ENCODE assay signal across 30 mouse cellular contexts in genomic region chr11:14798314-14798713, GRCm38 (mm10).
DNase-seq lines count a peak whose midpoint lies in the region; ATAC-seq and TF ChIP-seq lines count a peak whose summit lies in the region.
"Had no signal": no experiment of that assay in that cellular context is flagged by ENCODE, and none has a peak within 500 bp of the region (broad histone marks: within the 10 kb centered on the region; RNA-seq: fewer than 3 reads in every experiment).

No protein-coding gene starts in this region.

- ATAC-seq in hindbrain, embryonic 12.5 days (ENCODE audit: low FRiP score) = 0 out of 2 replicates have a peak, but pooled peaks have one; percentile 46
- no peak for ATAC-seq in hindbrain, postnatal 0 days
- 0 out of 2 replicates have a peak, but pooled peaks have one; percentile 37 for ATAC-seq in hindbrain, embryonic 14.5 days (ENCODE audit: low FRiP score)
- ATAC-seq in neural tube, embryonic 14.5 days (ENCODE audit: low read depth) = peak; percentile 56; the same call in 1 of the 2 replicates
- ATAC-seq in neural tube, embryonic 15.5 days (ENCODE audit: low FRiP score) = no peak
- peak; percentile 56; the same call in 1 of the 2 replicates for ATAC-seq in hindbrain, embryonic 16.5 days
- ATAC-seq: activated CD4-positive, CD25-positive, alpha-beta regulatory T cell, adult 4 months; CD4-positive, CD25-positive, alpha-beta regulatory T cell, adult 4 months; forebrain, embryonic 14.5 days; Patski had no signal

- no peaks in the 10 kb centered on the region for H3K36me3 ChIP-seq in hindbrain, embryonic 12.5 days
- H3K36me3 ChIP-seq in hindbrain, postnatal 0 days (ENCODE audit: insufficient read depth, low read length) = no peaks in the 10 kb centered on the region
- H3K36me3 ChIP-seq in hindbrain, embryonic 14.5 days (replicated peaks; ENCODE audit: control insufficient read depth, insufficient read depth) = no peaks in the 10 kb centered on the region
- no peaks in the 10 kb centered on the region for H3K36me3 ChIP-seq in hindbrain, embryonic 10.5 days
- no peaks in the 10 kb centered on the region for H3K36me3 ChIP-seq in neural tube, embryonic 14.5 days (ENCODE audit: control insufficient read depth, insufficient read depth, low read length)
- H3K36me3 ChIP-seq in neural tube, embryonic 15.5 days = no peaks in the 10 kb centered on the region
- no peaks in the 10 kb centered on the region for H3K36me3 ChIP-seq in hindbrain, embryonic 16.5 days (ENCODE audit: control insufficient read depth, insufficient read depth, low read length)
- H3K36me3 ChIP-seq: embryonic facial prominence, embryonic 13.5 days; embryonic facial prominence, embryonic 15.5 days; forebrain, embryonic 10.5 days; forebrain, embryonic 12.5 days; G1E had no signal

- H3K4me3 ChIP-seq in hindbrain, embryonic 12.5 days = no peak overlapping the region
- no peak overlapping the region for H3K4me3 ChIP-seq in hindbrain, postnatal 0 days (ENCODE audit: low read length)
- H3K4me3 ChIP-seq in hindbrain, embryonic 14.5 days (replicated peaks; ENCODE audit: low read length) = no peak overlapping the region
- H3K4me3 ChIP-seq in hindbrain, embryonic 10.5 days = no peak overlapping the region
- H3K4me3 ChIP-seq in neural tube, embryonic 14.5 days (ENCODE audit: low read depth, low read length) = no peak overlapping the region
- no peak overlapping the region for H3K4me3 ChIP-seq in neural tube, embryonic 15.5 days (replicated peaks)
- H3K4me3 ChIP-seq in hindbrain, embryonic 16.5 days (ENCODE audit: low read length) = no peak overlapping the region
- H3K4me3 ChIP-seq: embryonic facial prominence, embryonic 13.5 days; embryonic facial prominence, embryonic 15.5 days; erythroblast, embryonic 14.5 days; forebrain, embryonic 10.5 days; forebrain, embryonic 12.5 days had no signal

- no peak overlapping the region for H3K4me2 ChIP-seq in hindbrain, embryonic 12.5 days (replicated peaks)
- no peak overlapping the region for H3K4me2 ChIP-seq in hindbrain, postnatal 0 days (ENCODE audit: low read depth, low read length)
- H3K4me2 ChIP-seq in hindbrain, embryonic 14.5 days (replicated peaks) = no peak overlapping the region
- no peak overlapping the region for H3K4me2 ChIP-seq in neural tube, embryonic 14.5 days (ENCODE audit: low read depth, low read length)
- H3K4me2 ChIP-seq in neural tube, embryonic 15.5 days = no peak overlapping the region
- no peak overlapping the region for H3K4me2 ChIP-seq in hindbrain, embryonic 16.5 days (ENCODE audit: low read length)
- H3K4me2 ChIP-seq: embryonic facial prominence, embryonic 13.5 days; embryonic facial prominence, embryonic 15.5 days; forebrain, embryonic 12.5 days had no signal

- no peak for DNase-seq in hindbrain, postnatal 0 days (ENCODE audit: low spot score)
- DNase-seq in hindbrain, embryonic 14.5 days (ENCODE audit: low spot score) = no peak
- DNase-seq in hindbrain, embryonic 10.5 days (ENCODE audit: low spot score) = no peak
- DNase-seq in left cerebral cortex, postnatal 4 days = no peak
- DNase-seq: adrenal gland, adult 8-10 months; adrenal gland, postnatal 14 days; adrenal gland, postnatal 36 days; B cell, adult 2 months; cerebellum, adult 11 months; cerebellum, adult 18-20 months; cerebellum, adult 8-10 months; cerebellum, adult 9-11 months; cerebellum, postnatal 14 days; cerebellum, postnatal 36 days; embryo, embryonic 11 days had no signal

- TF ChIP-seq CTCF in hindbrain, postnatal 0 days (IDR thresholded peaks at IDR 0.05; ENCODE audit: low read depth) = no peak

- no peak overlapping the region for H3K27ac ChIP-seq in hindbrain, embryonic 12.5 days
- H3K27ac ChIP-seq in hindbrain, postnatal 0 days = no peak overlapping the region
- H3K27ac ChIP-seq in hindbrain, embryonic 14.5 days = no peak overlapping the region
- no peak overlapping the region for H3K27ac ChIP-seq in hindbrain, embryonic 10.5 days
- no peak overlapping the region for H3K27ac ChIP-seq in neural tube, embryonic 14.5 days (ENCODE audit: low read depth, low read length)
- H3K27ac ChIP-seq in neural tube, embryonic 15.5 days (replicated peaks) = no peak overlapping the region
- H3K27ac ChIP-seq in hindbrain, embryonic 16.5 days (ENCODE audit: low read depth, low read length) = no peak overlapping the region
- H3K27ac ChIP-seq: embryonic facial prominence, embryonic 13.5 days; embryonic facial prominence, embryonic 15.5 days; forebrain, embryonic 10.5 days; forebrain, embryonic 12.5 days had no signal

- H3K27me3 ChIP-seq in hindbrain, embryonic 12.5 days = no peaks in the 10 kb centered on the region
- H3K27me3 ChIP-seq in hindbrain, postnatal 0 days (ENCODE audit: insufficient read depth, low read length) = no peaks in the 10 kb centered on the region
- no peaks in the 10 kb centered on the region for H3K27me3 ChIP-seq in hindbrain, embryonic 14.5 days (ENCODE audit: control insufficient read depth, insufficient read depth, low read length)
- no peaks in the 10 kb centered on the region for H3K27me3 ChIP-seq in hindbrain, embryonic 10.5 days (ENCODE audit: insufficient read depth, poor library complexity, severe bottlenecking)
- no peaks in the 10 kb centered on the region for H3K27me3 ChIP-seq in neural tube, embryonic 14.5 days (ENCODE audit: control insufficient read depth, insufficient read depth, low read length)
- no peaks in the 10 kb centered on the region for H3K27me3 ChIP-seq in neural tube, embryonic 15.5 days (replicated peaks)
- no peaks in the 10 kb centered on the region for H3K27me3 ChIP-seq in hindbrain, embryonic 16.5 days (replicated peaks; ENCODE audit: control insufficient read depth, insufficient read depth, low read length)
- H3K27me3 ChIP-seq: CH12.LX; embryonic facial prominence, embryonic 13.5 days; embryonic facial prominence, embryonic 15.5 days; forebrain, embryonic 12.5 days; Patski had no signal

- intact Hi-C loops in left cerebral cortex, postnatal 4 days (cut with DNase I) = no loop called here

- no peaks in the 10 kb centered on the region for H3K4me1 ChIP-seq in hindbrain, embryonic 12.5 days
- H3K4me1 ChIP-seq in hindbrain, postnatal 0 days (ENCODE audit: insufficient read depth, low read length) = no peaks in the 10 kb centered on the region
- H3K4me1 ChIP-seq in hindbrain, embryonic 14.5 days (replicated peaks; ENCODE audit: control insufficient read depth, insufficient read depth, low read length) = no peaks in the 10 kb centered on the region
- no peaks in the 10 kb centered on the region for H3K4me1 ChIP-seq in hindbrain, embryonic 10.5 days (replicated peaks)
- H3K4me1 ChIP-seq in neural tube, embryonic 14.5 days (ENCODE audit: control insufficient read depth, insufficient read depth, low read length) = no peaks in the 10 kb centered on the region
- no peaks in the 10 kb centered on the region for H3K4me1 ChIP-seq in neural tube, embryonic 15.5 days
- no peaks in the 10 kb centered on the region for H3K4me1 ChIP-seq in hindbrain, embryonic 16.5 days (ENCODE audit: control insufficient read depth, insufficient read depth, low read depth, low read length)
- H3K4me1 ChIP-seq: embryonic facial prominence, embryonic 13.5 days; embryonic facial prominence, embryonic 15.5 days; forebrain, embryonic 10.5 days; forebrain, embryonic 12.5 days had no signal

- 55% methylated on average over 1 of the region's 1 CpGs for WGBS in hindbrain, embryonic 12.5 days
- 35% methylated on average over 1 of the region's 1 CpGs for WGBS in hindbrain, postnatal 0 days
- WGBS in hindbrain, embryonic 14.5 days = 34% methylated on average over 1 of the region's 1 CpGs
- WGBS in hindbrain, embryonic 10.5 days = 57% methylated on average over 1 of the region's 1 CpGs
- 59% methylated on average over 1 of the region's 1 CpGs for WGBS in neural tube, embryonic 14.5 days
- 28% methylated on average over 1 of the region's 1 CpGs for WGBS in neural tube, embryonic 15.5 days
- WGBS in hindbrain, embryonic 16.5 days = 56% methylated on average over 1 of the region's 1 CpGs

- no peak overlapping the region for H3K9ac ChIP-seq in hindbrain, embryonic 12.5 days
- H3K9ac ChIP-seq in hindbrain, postnatal 0 days (replicated peaks; ENCODE audit: low read length) = no peak overlapping the region
- no peak overlapping the region for H3K9ac ChIP-seq in hindbrain, embryonic 14.5 days
- no peak overlapping the region for H3K9ac ChIP-seq in neural tube, embryonic 14.5 days (replicated peaks; ENCODE audit: low read depth, low read length)
- H3K9ac ChIP-seq in neural tube, embryonic 15.5 days (replicated peaks) = no peak overlapping the region
- no peak overlapping the region for H3K9ac ChIP-seq in hindbrain, embryonic 16.5 days (ENCODE audit: low read depth, low read length)
- H3K9ac ChIP-seq: embryonic facial prominence, embryonic 13.5 days; embryonic facial prominence, embryonic 15.5 days; forebrain, embryonic 12.5 days had no signal

- H3K9me3 ChIP-seq in hindbrain, embryonic 12.5 days (replicated peaks) = no peaks in the 10 kb centered on the region
- no peaks in the 10 kb centered on the region for H3K9me3 ChIP-seq in hindbrain, postnatal 0 days (ENCODE audit: low read length)
- no peaks in the 10 kb centered on the region for H3K9me3 ChIP-seq in hindbrain, embryonic 14.5 days (ENCODE audit: control insufficient read depth, low read length)
- H3K9me3 ChIP-seq in hindbrain, embryonic 10.5 days = no peaks in the 10 kb centered on the region
- no peaks in the 10 kb centered on the region for H3K9me3 ChIP-seq in neural tube, embryonic 14.5 days (ENCODE audit: control insufficient read depth, low read length)
- no peaks in the 10 kb centered on the region for H3K9me3 ChIP-seq in neural tube, embryonic 15.5 days (replicated peaks)
- H3K9me3 ChIP-seq in hindbrain, embryonic 16.5 days (ENCODE audit: control insufficient read depth, low read length) = no peaks in the 10 kb centered on the region
- H3K9me3 ChIP-seq: embryonic facial prominence, embryonic 13.5 days; embryonic facial prominence, embryonic 15.5 days; forebrain, embryonic 10.5 days; forebrain, embryonic 12.5 days; G1E had no signal

Comparison
In these comparisons a context has a peak if more than half of its experiments do, and no peak if none do; other contexts are left out.
1. ATAC-seq: peak in hindbrain, embryonic 12.5 days (single experiment), hindbrain, embryonic 14.5 days (single experiment), neural tube, embryonic 14.5 days (single experiment) and hindbrain, embryonic 16.5 days (single experiment); none in hindbrain, postnatal 0 days (single experiment) and neural tube, embryonic 15.5 days (single experiment).